Mouse (Mus musculus): Measurements from ENCODE around the gene Nqo2. TPM values are rescaled to one million over a fixed set of nuclear protein-coding genes. Genes with fewer than 3 reads are reported as not detected.
A peak's percentile ranks its signal among the peaks of the same experiment; 100 is the strongest.
"Not testable (repeated sequence)": the region's sequence is repeated elsewhere in the genome, so short reads cannot be mapped to it uniquely, and the experiment has no call there.

Nqo2 gene
- 10 to 100 TPM; 34.4 to 45.1 (median 42.8) TPM for total RNA-seq (2022)

- peak; percentile 80 for DNase-seq (ENCODE audit: low spot score)
Observed at GRCm38 (mm10) chr13:33964206-33965046, at the start of gene Nqo2. TSS of gene Nqo2 (plus strand) at chr13:33964687.

GRCm38 (mm10) chr13:33921041-33921440 is 43.4 kb upstream of the Nqo2 start:
- no peak for DNase-seq (ENCODE audit: low spot score)

- no peak for DNase-seq (ENCODE audit: low spot score)
Observed at GRCm38 (mm10) chr13:33921699-33922098, 42.8 kb upstream of the Nqo2 start.

GRCm38 (mm10) chr13:33930281-33930680 is 34.2 kb upstream of the Nqo2 start:
- DNase-seq (ENCODE audit: low spot score), result no peak

- peak; percentile 74 for DNase-seq (ENCODE audit: low spot score)
Observed at GRCm38 (mm10) chr13:33930912-33931311, 33.6 kb upstream of the Nqo2 start.

- peak; percentile 30 for DNase-seq (ENCODE audit: low spot score)
Observed at GRCm38 (mm10) chr13:33934743-33935142, 29.7 kb upstream of the Nqo2 start.

- peak; percentile 72 for DNase-seq (ENCODE audit: low spot score)
Observed at GRCm38 (mm10) chr13:33935465-33936181, 28.9 kb upstream of the Nqo2 start.

- no peak for DNase-seq (ENCODE audit: low spot score)
Observed at GRCm38 (mm10) chr13:33937151-33937550, 27.3 kb upstream of the Nqo2 start.

- not testable (repeated sequence) for DNase-seq (ENCODE audit: low spot score)
Observed at GRCm38 (mm10) chr13:33937587-33937986, 26.9 kb upstream of the Nqo2 start.

- no peak for DNase-seq (ENCODE audit: low spot score)
Observed at GRCm38 (mm10) chr13:33941288-33941808, 23.1 kb upstream of the Nqo2 start.

GRCm38 (mm10) chr13:33942212-33942779 is 22.2 kb upstream of the Nqo2 start:
- DNase-seq (ENCODE audit: low spot score), result no peak

GRCm38 (mm10) chr13:33951308-33952074 is 13.0 kb upstream of the Nqo2 start:
- DNase-seq (ENCODE audit: low spot score), result no peak

GRCm38 (mm10) chr13:33952075-33952449 is 12.4 kb upstream of the Nqo2 start:
- no peak for DNase-seq (ENCODE audit: low spot score)

GRCm38 (mm10) chr13:33952947-33953346 is 11.5 kb upstream of the Nqo2 start:
- no peak for DNase-seq (ENCODE audit: low spot score)

GRCm38 (mm10) chr13:33956571-33957421 is 7.7 kb upstream of the Nqo2 start:
- DNase-seq (ENCODE audit: low spot score), result peak; percentile 75

GRCm38 (mm10) chr13:33959771-33960170 is 4.7 kb upstream of the Nqo2 start:
- DNase-seq (ENCODE audit: low spot score), result no peak

GRCm38 (mm10) chr13:33965056-33966024 is 853 bp downstream of the Nqo2 start:
- DNase-seq (ENCODE audit: low spot score), result no peak

GRCm38 (mm10) chr13:33966025-33966412 is 1.5 kb downstream of the Nqo2 start:
- DNase-seq (ENCODE audit: low spot score), result no peak

- no peak for DNase-seq (ENCODE audit: low spot score)
Observed at GRCm38 (mm10) chr13:33966574-33966973, 2.1 kb downstream of the Nqo2 start.

Data from heart, adult 8-10 months (tissue).